Mouse (Mus musculus) stomach, embryonic 14.5 days (tissue): ENCODE results near the gene Mif. TPM values are rescaled to one million over a fixed set of nuclear protein-coding genes. Genes with fewer than 3 reads are reported as not detected.
A peak's percentile ranks its signal among the peaks of the same experiment; 100 is the strongest.
"Not testable (repeated sequence)": the region's sequence is repeated elsewhere in the genome, so short reads cannot be mapped to it uniquely, and the experiment has no call there.

Experiments used
- ATAC-seq: fragments of 200-750 bp; cut with Nextera tagmentation; 2 replicates; pipeline ENCODE4 v1.8.0; 2017; ENCODE audit warnings: low read depth, moderate TSS enrichment; ENCODE audit not compliant: insufficient number of reproducible peaks, insufficient read depth, low FRiP score
- H3K27ac ChIP-seq: fragments of 300-500 bp; sonication (generic); 2 replicates; pipeline ENCODE4 v1.5.1; 2014; ENCODE audit warnings: mild to moderate bottlenecking, low read length, moderate library complexity, mixed read lengths
- H3K27me3 ChIP-seq: fragments of 300-500 bp; sonication (generic); 2 replicates; pipeline ENCODE4 v1.6.1; 2014; ENCODE audit warnings: low read length, control low read depth, mixed read lengths; ENCODE audit not compliant: control insufficient read depth, insufficient read depth
- H3K36me3 ChIP-seq: fragments of 300-500 bp; sonication (generic); 2 replicates; pipeline ENCODE4 v1.6.1; 2014; ENCODE audit warnings: mild to moderate bottlenecking, control low read depth, low read length, moderate library complexity, mixed read lengths; ENCODE audit not compliant: control insufficient read depth, insufficient read depth
- H3K4me1 ChIP-seq: fragments of 300-500 bp; sonication (generic); 2 replicates; pipeline ENCODE4 v1.6.1; 2014; ENCODE audit warnings: low read length, control low read depth, mixed read lengths; ENCODE audit not compliant: control insufficient read depth, insufficient read depth
- H3K4me2 ChIP-seq: fragments of 300-500 bp; sonication (generic); replicated peaks from 2 replicates; pipeline ENCODE4 v1.6.1; 2014; ENCODE audit warnings: low read depth, low read length, control low read depth
- H3K4me3 ChIP-seq: fragments of 300-500 bp; sonication (generic); 2 replicates; pipeline ENCODE4 v1.5.1; 2014; ENCODE audit warnings: low read depth, low read length, control low read depth
- H3K9ac ChIP-seq: fragments of 300-500 bp; sonication (generic); replicated peaks from 2 replicates; pipeline ENCODE4 v1.6.1; 2014; ENCODE audit warnings: low read depth, mild to moderate bottlenecking, control low read depth, low read length, moderate library complexity, mixed read lengths
- H3K9me3 ChIP-seq: fragments of 300-500 bp; sonication (generic); 2 replicates; pipeline ENCODE4 v1.6.1; 2016; ENCODE audit warnings: low read depth, low read length, control low read depth; ENCODE audit not compliant: control insufficient read depth
- WGBS: fragments of 180-500 bp; shearing (Covaris S2); extraction: QIAGEN DNeasy Blood & Tissue Kit; methylation state at CpG from one replicate; pipeline ENCODE4 v1.1.7; 2014; 5-methylcytosine and 5-hydroxymethylcytosine counted together
- polyA plus RNA-seq: library from polyadenylated mRNA; unstranded; fragments of >200 nt; fragmentation: Nextera tagmentation; extraction: Ambion mirVana; gene quantifications from 2 replicates; pipeline ENCODE4 v1.2.1, GENCODE M21; 2014

Mif gene
- polyA plus RNA-seq, 1 experiment from 2014 or later: 2,198 TPM

DNA sequence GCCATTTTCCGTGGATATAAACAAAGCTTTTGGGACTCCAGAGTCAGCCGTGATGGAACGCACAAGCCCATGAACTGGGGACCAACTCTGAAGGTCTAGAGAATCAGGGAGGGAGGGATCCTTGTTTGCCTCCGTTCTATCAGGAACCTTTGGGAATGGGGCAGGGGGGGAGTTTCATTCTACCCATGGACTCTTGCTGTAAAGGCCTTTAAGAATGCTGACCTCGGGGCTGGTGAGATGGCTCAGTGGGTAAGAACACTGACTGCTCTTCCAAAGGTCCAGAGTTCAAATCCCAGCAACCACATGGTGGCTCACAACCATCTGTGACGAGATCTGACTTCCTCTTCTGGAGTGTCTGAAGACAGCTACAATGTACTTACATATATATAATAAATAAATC is 16.1 kb downstream of the Mif start:
- not testable (repeated sequence) for H3K9me3 ChIP-seq, H3K27ac ChIP-seq, ATAC-seq, H3K4me2 ChIP-seq, H3K4me1 ChIP-seq, H3K36me3 ChIP-seq, H3K9ac ChIP-seq, H3K4me3 ChIP-seq, H3K27me3 ChIP-seq
- WGBS: 70% methylated on average over 6 of the region's 6 CpGs

DNA sequence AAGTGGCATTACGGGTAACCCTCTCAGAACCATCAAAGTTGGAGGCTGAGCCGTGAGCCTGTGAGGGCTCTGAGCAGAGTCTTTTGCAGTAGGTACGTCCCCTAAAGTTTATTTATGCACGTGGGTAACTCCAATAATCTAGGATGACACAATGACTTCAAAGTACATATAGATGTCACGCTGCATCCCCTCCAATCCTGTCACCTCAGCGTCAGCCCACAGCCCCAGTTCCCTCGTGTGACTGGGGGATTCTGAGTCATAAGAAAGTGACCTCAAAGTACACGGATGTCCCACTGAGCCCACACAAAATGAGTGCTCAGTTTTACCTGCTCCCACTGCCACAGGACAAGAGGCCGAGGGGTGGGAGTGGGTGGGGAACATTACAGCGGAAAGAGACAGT is 20.9 kb downstream of the Mif start:
- H3K4me3 ChIP-seq: no peak overlapping the region
- H3K36me3 ChIP-seq: no peaks in the 10 kb centered on the region
- ATAC-seq: no peak
- 81% methylated on average over 10 of the region's 10 CpGs for WGBS
- no peak overlapping the region for H3K27ac ChIP-seq
- peaks cover 15% of the 10 kb centered on the region; the same call in 1 of the 2 replicates for H3K4me1 ChIP-seq
- no peaks in the 10 kb centered on the region for H3K27me3 ChIP-seq
- no peak overlapping the region for H3K9ac ChIP-seq
- no peaks in the 10 kb centered on the region for H3K9me3 ChIP-seq
- no peak overlapping the region for H3K4me2 ChIP-seq

DNA sequence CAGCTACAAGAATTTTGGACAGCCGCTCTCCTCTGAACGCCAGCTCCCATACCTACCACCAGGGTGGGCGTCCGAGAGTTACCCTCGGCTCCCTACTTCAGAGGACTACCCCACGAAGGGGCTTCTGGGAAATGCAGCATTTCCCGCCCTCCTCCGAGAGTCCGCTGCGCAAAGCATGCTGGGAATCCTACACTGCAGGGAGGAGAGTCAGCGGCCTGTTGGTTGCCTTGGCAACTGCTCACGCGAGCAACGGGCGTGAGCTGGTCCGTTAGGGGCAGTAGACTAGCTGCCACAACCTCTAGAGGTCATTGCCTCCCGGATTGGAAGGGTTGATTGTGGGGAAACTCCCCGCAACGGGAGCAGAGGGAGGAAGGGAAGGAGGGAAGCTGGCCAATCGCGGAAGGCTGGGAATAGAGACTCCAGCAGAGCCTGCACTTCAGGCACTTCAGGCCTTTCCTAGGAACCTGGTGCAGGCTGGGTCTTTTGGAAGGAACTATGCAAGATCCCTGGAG is 22.7 kb downstream of the Mif start, which contains the start of gene Gstt2:
Gstt2 (minus strand) TSS at position 177 of the 512 bp plus-strand sequence.
- no peaks in the 10 kb centered on the region for H3K27me3 ChIP-seq
- ATAC-seq: peak; percentile 83
- no peaks in the 10 kb centered on the region for H3K9me3 ChIP-seq
- H3K27ac ChIP-seq: peak within 1 kb of the TSS; percentile 83
- peak within 1 kb of the TSS; percentile 55 for H3K4me2 ChIP-seq
- no peaks in the 10 kb centered on the region for H3K36me3 ChIP-seq
- peaks cover 20% of the 10 kb centered on the region for H3K4me1 ChIP-seq
- WGBS: 1% methylated on average over 21 of the region's 21 CpGs
- H3K9ac ChIP-seq: peak within 1 kb of the TSS; percentile 41
- peak within 1 kb of the TSS; percentile 32 for H3K4me3 ChIP-seq

DNA sequence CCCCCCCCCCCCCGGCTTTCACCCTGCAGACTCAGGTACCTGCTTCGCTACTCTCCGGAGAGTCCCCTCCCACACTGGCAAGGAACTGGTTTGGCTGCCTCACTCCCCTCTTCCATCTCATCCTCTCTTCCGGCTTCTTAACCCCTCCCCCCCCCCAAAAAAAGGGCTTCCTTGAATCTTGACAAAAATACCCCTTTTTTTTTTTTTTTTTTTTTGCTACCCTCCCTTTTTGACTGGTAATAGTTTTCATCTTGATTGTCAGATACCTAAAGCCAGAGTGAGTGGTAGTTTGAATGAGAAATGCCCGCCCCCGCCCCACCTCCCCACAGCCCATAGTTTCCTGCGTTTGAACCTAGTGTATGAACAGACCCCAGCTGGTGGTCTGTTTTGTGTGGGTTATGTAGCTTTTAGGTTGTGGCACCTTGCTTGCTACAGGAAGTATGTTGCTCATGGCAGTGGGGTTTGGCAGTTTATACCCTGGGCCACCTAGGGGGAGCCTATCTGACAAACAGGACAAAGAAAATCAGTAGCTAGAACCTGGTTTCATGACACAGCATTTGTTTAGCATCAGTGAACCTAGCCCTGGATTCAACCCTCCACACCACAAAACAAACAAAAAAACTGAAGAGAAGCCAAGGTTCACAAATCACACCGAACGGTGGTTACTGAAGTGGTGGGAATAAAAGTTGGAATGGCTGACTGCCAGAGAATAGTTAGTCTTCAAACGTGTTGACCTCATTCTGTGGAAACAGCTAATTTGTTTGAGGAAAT is 24.1 kb downstream of the Mif start:
- Histone ChIP-seq H3K9me3 (no peaks in the 10 kb centered on the region), H3K9ac (no peak overlapping the region; the same call in 1 of the 2 replicates), H3K4me3 (peak overlapping the region; percentile 27; the same call in 1 of the 2 replicates), H3K36me3 (no peaks in the 10 kb centered on the region), H3K27me3 (no peaks in the 10 kb centered on the region), H3K27ac (peak overlapping the region; percentile 73; the same call in 1 of the 2 replicates), H3K4me1 (peaks cover 20% of the 10 kb centered on the region), H3K4me2 (peak overlapping the region; percentile 55)
- 19% methylated on average over 9 of the region's 10 CpGs for WGBS
- ATAC-seq: peak; percentile 2; the same call in 1 of the 2 replicates

DNA sequence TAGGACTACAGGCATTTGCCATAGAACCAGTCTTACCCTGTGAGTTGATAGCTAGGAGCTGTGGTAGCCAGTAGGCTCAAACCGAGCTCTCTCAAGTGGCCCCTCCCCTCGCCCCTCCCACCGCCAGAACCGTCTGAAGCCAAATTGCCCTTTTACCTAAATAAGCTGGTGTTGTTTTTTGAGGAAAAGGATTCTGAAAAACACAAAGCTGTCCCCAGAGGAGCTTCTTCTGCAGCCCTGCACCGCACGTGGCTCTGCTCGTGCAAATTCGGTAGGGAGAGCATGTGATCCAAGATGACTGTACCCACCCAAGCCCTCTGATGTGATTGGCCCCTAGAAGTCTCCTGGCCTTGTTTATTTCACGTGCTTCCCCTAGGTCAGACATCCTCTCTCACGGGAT is 24.7 kb downstream of the Mif start:
- Histone ChIP-seq H3K36me3 (no peaks in the 10 kb centered on the region), H3K27me3 (no peaks in the 10 kb centered on the region), H3K9me3 (no peaks in the 10 kb centered on the region), H3K4me3 (peak overlapping the region; percentile 27; the same call in 1 of the 2 replicates), H3K4me2 (peak overlapping the region; percentile 55), H3K9ac (no peak overlapping the region; the same call in 1 of the 2 replicates), H3K4me1 (peaks cover 20% of the 10 kb centered on the region), H3K27ac (no peak overlapping the region)
- WGBS: 2% methylated on average over 10 of the region's 10 CpGs
- peak; percentile 34; the same call in 1 of the 2 replicates for ATAC-seq

DNA sequence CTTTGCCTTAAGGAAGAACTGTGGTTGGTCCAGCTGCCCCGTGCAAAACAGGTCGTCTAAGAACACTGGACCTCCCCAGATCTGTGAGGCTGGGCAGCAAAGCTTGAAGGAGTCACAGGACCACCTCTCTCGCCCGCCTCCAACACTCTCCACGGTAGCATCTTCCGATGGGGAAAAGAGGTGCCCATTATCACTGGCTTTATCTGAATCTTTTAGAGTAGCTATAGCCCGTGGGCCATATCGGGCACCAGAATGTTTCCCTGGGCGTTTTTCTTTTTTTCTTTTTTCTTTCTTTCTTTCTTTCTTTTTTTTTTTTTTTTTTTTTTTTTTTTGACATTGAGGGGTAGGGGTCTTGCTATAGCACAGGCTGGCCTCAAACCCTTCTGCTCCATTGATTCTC is 25.3 kb downstream of the Mif start:
- 11% methylated on average over 9 of the region's 9 CpGs for WGBS
- H3K4me1 ChIP-seq: peaks cover 20% of the 10 kb centered on the region
- no peak for ATAC-seq
- peak overlapping the region; percentile 27 for H3K4me3 ChIP-seq
- H3K9ac ChIP-seq: peak overlapping the region; percentile 4; the same call in 1 of the 2 replicates
- peak overlapping the region; percentile 55 for H3K4me2 ChIP-seq
- no peaks in the 10 kb centered on the region for H3K27me3 ChIP-seq
- no peaks in the 10 kb centered on the region for H3K36me3 ChIP-seq
- peak overlapping the region; percentile 12; the same call in 1 of the 2 replicates for H3K27ac ChIP-seq
- H3K9me3 ChIP-seq: no peaks in the 10 kb centered on the region

DNA sequence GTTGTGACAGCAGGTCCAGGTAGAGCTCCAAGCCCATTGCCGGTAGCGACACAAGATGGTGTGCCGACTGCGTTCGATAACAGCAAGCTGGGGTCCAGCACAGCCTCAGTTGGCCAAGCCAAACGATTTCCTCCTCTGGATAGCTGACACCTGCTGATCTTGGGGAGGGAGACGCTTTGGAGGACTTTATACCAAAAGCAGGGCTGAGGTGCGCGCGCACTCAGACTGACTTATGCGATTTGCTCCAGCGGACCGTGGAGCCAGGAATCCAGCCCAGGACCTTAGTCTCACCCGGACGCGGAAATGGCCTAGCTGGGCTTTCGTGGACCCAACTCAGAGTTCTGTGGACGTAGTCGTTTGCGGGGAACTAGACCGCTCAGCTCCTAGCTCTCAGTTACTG is 25.8 kb downstream of the Mif start:
- Histone ChIP-seq H3K4me2 (peak overlapping the region; percentile 55), H3K4me3 (peak overlapping the region; percentile 27), H3K36me3 (no peaks in the 10 kb centered on the region), H3K9me3 (no peaks in the 10 kb centered on the region), H3K27ac (peak overlapping the region; percentile 12; the same call in 1 of the 2 replicates), H3K27me3 (no peaks in the 10 kb centered on the region), H3K9ac (peak overlapping the region; percentile 4; the same call in 1 of the 2 replicates), H3K4me1 (peaks cover 20% of the 10 kb centered on the region)
- WGBS: 2% methylated on average over 21 of the region's 21 CpGs
- ATAC-seq: 0 out of 2 replicates have a peak, but pooled peaks have one; percentile 9

DNA sequence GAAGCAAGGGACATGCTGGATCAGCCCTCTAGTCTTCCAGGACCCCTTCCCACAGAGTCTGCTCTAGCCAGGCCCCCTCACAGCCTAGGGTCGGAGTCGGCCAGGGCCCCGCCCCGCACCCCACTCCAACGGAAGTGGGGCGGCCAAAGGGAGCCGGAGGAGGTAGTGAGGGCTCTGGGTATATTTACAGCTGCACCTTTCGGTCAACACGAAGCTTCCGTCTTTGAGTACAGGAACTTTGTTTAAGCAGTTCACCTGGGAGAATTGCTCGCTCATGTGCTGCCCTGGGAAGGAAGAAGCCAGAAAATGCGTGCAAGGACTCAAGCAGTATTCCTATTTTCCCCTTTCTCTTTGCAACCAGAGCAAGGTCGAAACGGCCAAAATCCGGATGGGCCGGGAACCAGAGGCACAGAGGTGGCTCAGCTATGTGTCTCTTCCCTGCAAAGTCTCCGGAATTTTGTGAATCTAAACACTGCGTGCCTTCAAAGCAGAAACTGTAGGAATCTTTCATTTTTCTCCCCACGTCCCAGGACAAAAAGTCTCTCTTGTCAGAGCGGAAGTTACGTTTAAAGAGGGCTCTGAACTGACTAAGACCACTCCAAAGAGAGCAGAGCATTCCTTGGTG is 26.5 kb downstream of the Mif start:
- no peak for ATAC-seq
- Histone ChIP-seq H3K4me3 (peak overlapping the region; percentile 27), H3K27me3 (no peaks in the 10 kb centered on the region), H3K9ac (0 out of 2 replicates have a peak overlapping the region, but pooled peaks have one; percentile 4), H3K9me3 (no peaks in the 10 kb centered on the region), H3K36me3 (no peaks in the 10 kb centered on the region), H3K4me2 (peak overlapping the region; percentile 55), H3K27ac (peak overlapping the region; percentile 4; the same call in 1 of the 2 replicates), H3K4me1 (peaks cover 20% of the 10 kb centered on the region)
- WGBS: 11% methylated on average over 21 of the region's 21 CpGs
